Mouse (Mus musculus) liver, embryonic 13.5 days (tissue): ENCODE measurements at regions not wholly inside any gene's neighbourhood (a gene's known extent, or its start where the extent isn't known, plus 50 kb on each side); places are given as distances from the start of the nearest gene placed in this dataset.

Source experiments
- ATAC-seq: fragments of 200-750 bp; cut with Nextera tagmentation; 2 replicates; pipeline ENCODE4 v1.8.0; 2017; ENCODE audit warnings: low read depth, mild to moderate bottlenecking, moderate number of reproducible peaks, moderate library complexity
- DNase-seq: peaks from one replicate; pipeline ENCODE4 v3.0.0; 2022
- H3K27ac ChIP-seq: fragments of 300-500 bp; sonication (generic); 2 replicates; pipeline ENCODE4 v1.5.1; 2015; ENCODE audit warnings: moderate library complexity, mild to moderate bottlenecking, inconsistent platforms
- H3K27me3 ChIP-seq: fragments of 300-500 bp; sonication (generic); 2 replicates; pipeline ENCODE4 v1.6.1; 2015; ENCODE audit warnings: mild to moderate bottlenecking, inconsistent platforms
- H3K36me3 ChIP-seq: fragments of 300-500 bp; sonication (generic); 2 replicates; pipeline ENCODE4 v1.6.1; 2015; ENCODE audit warnings: mild to moderate bottlenecking, inconsistent platforms
- H3K4me1 ChIP-seq: fragments of 300-500 bp; sonication (generic); replicated peaks from 2 replicates; pipeline ENCODE4 v1.6.1; 2015; ENCODE audit warnings: inconsistent platforms
- H3K4me2 ChIP-seq: fragments of 300-500 bp; sonication (generic); 2 replicates; pipeline ENCODE4 v1.6.1; 2015; ENCODE audit warnings: inconsistent platforms, mild to moderate bottlenecking, moderate library complexity
- H3K4me3 ChIP-seq: fragments of 300-500 bp; sonication (generic); replicated peaks from 2 replicates; pipeline ENCODE4 v1.5.1; 2015; ENCODE audit warnings: mild to moderate bottlenecking, inconsistent platforms
- H3K9ac ChIP-seq: fragments of 300-500 bp; sonication (generic); 2 replicates; pipeline ENCODE4 v1.6.1; 2015; ENCODE audit warnings: mild to moderate bottlenecking, inconsistent platforms
- H3K9me3 ChIP-seq: fragments of 300-500 bp; sonication (generic); replicated peaks from 2 replicates; pipeline ENCODE4 v1.6.1; 2016; ENCODE audit warnings: inconsistent platforms
- WGBS: fragments of 180-500 bp; shearing (Covaris S2); methylation state at CpG from one replicate; pipeline ENCODE4 v1.1.7; 2015; ENCODE audit not compliant: insufficient replicate concordance; 5-methylcytosine and 5-hydroxymethylcytosine counted together

- Histone ChIP-seq H3K36me3 (no peaks in the 10 kb centered on the region), H3K4me2 (no peak overlapping the region), H3K4me1 (no peaks in the 10 kb centered on the region), H3K27ac (no peak overlapping the region), H3K27me3 (no peaks in the 10 kb centered on the region), H3K9me3 (no peaks in the 10 kb centered on the region), H3K9ac (no peak overlapping the region), H3K4me3 (no peak overlapping the region)
- no peak for ATAC-seq
- WGBS, result 39% methylated on average over 3 of the region's 3 CpGs
- no peak for DNase-seq
These were observed 91.1 kb upstream of the Arhgap21 start for GRCm38 (mm10) chr2:21059618-21060346.

- Histone ChIP-seq H3K4me3 (no peak overlapping the region), H3K9me3 (no peaks in the 10 kb centered on the region), H3K27ac (no peak overlapping the region), H3K9ac (no peak overlapping the region), H3K4me1 (no peaks in the 10 kb centered on the region), H3K4me2 (no peak overlapping the region), H3K36me3 (no peaks in the 10 kb centered on the region), H3K27me3 (no peaks in the 10 kb centered on the region)
- WGBS, result 61% methylated on average over 3 of the region's 3 CpGs
- DNase-seq, result no peak
- ATAC-seq, result no peak
These were observed 90.3 kb upstream of the Arhgap21 start for GRCm38 (mm10) chr2:21058940-21059339.

- DNase-seq (no peak), ATAC-seq (no peak)
- H3K27me3 ChIP-seq, result no peaks in the 10 kb centered on the region
- H3K27ac ChIP-seq, result no peak overlapping the region
- no peak overlapping the region for H3K9ac ChIP-seq
- H3K36me3 ChIP-seq, result no peaks in the 10 kb centered on the region
- H3K9me3 ChIP-seq, result no peaks in the 10 kb centered on the region
- 53% methylated on average over 5 of the region's 5 CpGs for WGBS
- no peak overlapping the region for H3K4me2 ChIP-seq
- H3K4me1 ChIP-seq, result no peaks in the 10 kb centered on the region
- no peak overlapping the region for H3K4me3 ChIP-seq
These were observed 87.9 kb upstream of the Arhgap21 start for GRCm38 (mm10) chr2:21056450-21057210.

- DNase-seq, result no peak
- Histone ChIP-seq H3K4me2 (no peak overlapping the region), H3K36me3 (no peaks in the 10 kb centered on the region), H3K9me3 (no peaks in the 10 kb centered on the region), H3K4me1 (no peaks in the 10 kb centered on the region), H3K9ac (no peak overlapping the region), H3K27me3 (no peaks in the 10 kb centered on the region), H3K4me3 (no peak overlapping the region), H3K27ac (no peak overlapping the region)
- 61% methylated on average over 3 of the region's 3 CpGs for WGBS
- no peak for ATAC-seq
These were observed 86.7 kb upstream of the Arhgap21 start for GRCm38 (mm10) chr2:21055416-21055815.

- Histone ChIP-seq H3K4me3 (no peak overlapping the region), H3K36me3 (no peaks in the 10 kb centered on the region), H3K4me1 (no peaks in the 10 kb centered on the region), H3K9me3 (no peaks in the 10 kb centered on the region), H3K4me2 (no peak overlapping the region), H3K27ac (no peak overlapping the region), H3K9ac (no peak overlapping the region), H3K27me3 (no peaks in the 10 kb centered on the region)
- ATAC-seq (no peak), DNase-seq (no peak)
- 53% methylated on average over 6 of the region's 6 CpGs for WGBS
These were observed 85.8 kb upstream of the Arhgap21 start for GRCm38 (mm10) chr2:21054325-21055082.

- no peak overlapping the region for H3K4me2 ChIP-seq
- WGBS, result 63% methylated on average over 5 of the region's 5 CpGs
- no peaks in the 10 kb centered on the region for H3K4me1 ChIP-seq
- no peak overlapping the region for H3K27ac ChIP-seq
- H3K4me3 ChIP-seq, result no peak overlapping the region
- DNase-seq, result no peak
- no peaks in the 10 kb centered on the region for H3K27me3 ChIP-seq
- H3K9ac ChIP-seq, result no peak overlapping the region
- H3K9me3 ChIP-seq, result no peaks in the 10 kb centered on the region
- ATAC-seq, result no peak
- no peaks in the 10 kb centered on the region for H3K36me3 ChIP-seq
These were observed 84.9 kb upstream of the Arhgap21 start for GRCm38 (mm10) chr2:21053596-21053995.

GRCm38 (mm10) chr2:21048996-21049395 lies 80.3 kb upstream of the Arhgap21 start:
- H3K36me3 ChIP-seq, result no peaks in the 10 kb centered on the region
- 67% methylated on average over 5 of the region's 5 CpGs for WGBS
- DNase-seq (no peak), ATAC-seq (no peak)
- H3K27ac ChIP-seq, result no peak overlapping the region
- H3K4me2 ChIP-seq, result no peak overlapping the region
- H3K4me3 ChIP-seq, result no peak overlapping the region
- no peaks in the 10 kb centered on the region for H3K27me3 ChIP-seq
- no peaks in the 10 kb centered on the region for H3K4me1 ChIP-seq
- H3K9me3 ChIP-seq, result no peaks in the 10 kb centered on the region
- H3K9ac ChIP-seq, result no peak overlapping the region

GRCm38 (mm10) chr2:21048226-21048625 lies 79.5 kb upstream of the Arhgap21 start:
- Histone ChIP-seq H3K4me1 (no peaks in the 10 kb centered on the region), H3K27ac (no peak overlapping the region), H3K27me3 (no peaks in the 10 kb centered on the region), H3K4me3 (no peak overlapping the region), H3K9me3 (no peaks in the 10 kb centered on the region), H3K36me3 (no peaks in the 10 kb centered on the region), H3K9ac (no peak overlapping the region), H3K4me2 (no peak overlapping the region)
- 63% methylated on average over 6 of the region's 6 CpGs for WGBS
- DNase-seq (no peak), ATAC-seq (no peak)

- 57% methylated on average over 9 of the region's 9 CpGs for WGBS
- ATAC-seq, result no peak
- no peaks in the 10 kb centered on the region for H3K27me3 ChIP-seq
These were observed 77.9 kb upstream of the Arhgap21 start for GRCm38 (mm10) chr2:21046503-21047116.

GRCm38 (mm10) chr2:21044781-21045180 lies 76.1 kb upstream of the Arhgap21 start:
- Histone ChIP-seq H3K9ac (no peak overlapping the region), H3K4me3 (no peak overlapping the region), H3K9me3 (no peaks in the 10 kb centered on the region), H3K36me3 (no peaks in the 10 kb centered on the region), H3K27ac (no peak overlapping the region), H3K4me2 (no peak overlapping the region), H3K27me3 (no peaks in the 10 kb centered on the region), H3K4me1 (no peaks in the 10 kb centered on the region)
- ATAC-seq (no peak), DNase-seq (no peak)
- 72% methylated on average over 7 of the region's 7 CpGs for WGBS

More at GRCm38 (mm10) chr2:21046503-21047116, 77.9 kb upstream of the Arhgap21 start:
- no peaks in the 10 kb centered on the region for H3K9me3 ChIP-seq
- H3K9ac ChIP-seq, result no peak overlapping the region
- no peaks in the 10 kb centered on the region for H3K4me1 ChIP-seq
- H3K4me3 ChIP-seq, result no peak overlapping the region
- H3K4me2 ChIP-seq, result no peak overlapping the region
- H3K36me3 ChIP-seq, result no peaks in the 10 kb centered on the region
- H3K27ac ChIP-seq, result no peak overlapping the region
- DNase-seq, result no peak

- H3K27ac ChIP-seq, result no peak overlapping the region
- H3K4me1 ChIP-seq, result no peaks in the 10 kb centered on the region
- H3K9ac ChIP-seq, result no peak overlapping the region
- WGBS, result 64% methylated on average over 7 of the region's 7 CpGs
- no peak overlapping the region for H3K4me2 ChIP-seq
- no peaks in the 10 kb centered on the region for H3K27me3 ChIP-seq
- H3K9me3 ChIP-seq, result no peaks in the 10 kb centered on the region
- H3K4me3 ChIP-seq, result no peak overlapping the region
- DNase-seq, result no peak
- no peak for ATAC-seq
- H3K36me3 ChIP-seq, result no peaks in the 10 kb centered on the region
These were observed 75.3 kb upstream of the Arhgap21 start for GRCm38 (mm10) chr2:21044007-21044406.
